Mouse (Mus musculus) kidney, postnatal 0 days (tissue): ENCODE data around the gene Ankmy1. TPM values are rescaled to one million over a fixed set of nuclear protein-coding genes. Genes with fewer than 3 reads are reported as not detected.

Experiments used
- ATAC-seq: fragments of 200-750 bp; cut with Nextera tagmentation; replicated peaks from 2 replicates; pipeline ENCODE4 v1.8.0; 2017; ENCODE audit warnings: low read depth, moderate number of reproducible peaks, moderate TSS enrichment, moderate library complexity; ENCODE audit not compliant: low FRiP score
- DNase-seq: peaks from one replicate; pipeline ENCODE4 v3.0.0-alpha.2; 2016; ENCODE audit warnings: low spot score
- H3K27ac ChIP-seq: fragments of 300-500 bp; sonication (generic); 2 replicates; pipeline ENCODE4 v1.5.1; 2014; ENCODE audit warnings: mild to moderate bottlenecking
- H3K27me3 ChIP-seq: fragments of 300-500 bp; sonication (generic); 2 replicates; pipeline ENCODE4 v1.6.1; 2014; ENCODE audit warnings: low read length, mixed read lengths; ENCODE audit not compliant: insufficient read depth
- H3K36me3 ChIP-seq: fragments of 300-500 bp; sonication (generic); 2 replicates; pipeline ENCODE4 v1.6.1; 2014; ENCODE audit warnings: low read length, mixed read lengths; ENCODE audit not compliant: insufficient read depth
- H3K4me1 ChIP-seq: fragments of 300-500 bp; sonication (generic); replicated peaks from 2 replicates; pipeline ENCODE4 v1.6.1; 2014; ENCODE audit warnings: antibody characterized with exemption, low read length, mixed read lengths; ENCODE audit not compliant: insufficient read depth
- H3K4me2 ChIP-seq: fragments of 300-500 bp; sonication (generic); 2 replicates; pipeline ENCODE4 v1.6.1; 2014; ENCODE audit warnings: mild to moderate bottlenecking, low read length, moderate library complexity, mixed read lengths
- H3K4me3 ChIP-seq: fragments of 300-500 bp; sonication (generic); replicated peaks from 2 replicates; pipeline ENCODE4 v1.5.1; 2014; ENCODE audit warnings: low read depth, low read length
- H3K9ac ChIP-seq: fragments of 300-500 bp; sonication (generic); 2 replicates; pipeline ENCODE4 v1.6.1; 2014; ENCODE audit warnings: low read depth, low read length
- H3K9me3 ChIP-seq: fragments of 300-500 bp; sonication (generic); replicated peaks from 2 replicates; pipeline ENCODE4 v1.6.1; 2016; ENCODE audit warnings: low read length, inconsistent platforms, mixed read lengths
- CTCF ChIP-seq: IDR thresholded peaks from 2 replicates; pipeline ENCODE4 v1.5.1; 2016; ENCODE audit warnings: antibody characterized with exemption, low read depth, mild to moderate bottlenecking, moderate library complexity
- WGBS: fragments of 180-500 bp; shearing (Covaris S2); extraction: QIAGEN DNeasy Blood & Tissue Kit; methylation state at CpG from one replicate; pipeline ENCODE4 v1.1.7; 2014; 5-methylcytosine and 5-hydroxymethylcytosine counted together
- polyA plus RNA-seq: library from polyadenylated mRNA; unstranded; fragments of >200 nt; fragmentation: Nextera tagmentation; extraction: Ambion mirVana; gene quantifications from 2 replicates; pipeline ENCODE4 v1.2.1, GENCODE M21; 2015

Ankmy1 gene
- polyA plus RNA-seq, 1 experiment from 2014 or later = 0.14 TPM

GRCm38 (mm10) chr1:92866170-92866569, 36.5 kb downstream of the Ankmy1 start:
- Histone ChIP-seq H3K4me3 (no peak overlapping the region), H3K36me3 (no peaks in the 10 kb centered on the region), H3K27ac (no peak overlapping the region), H3K9ac (no peak overlapping the region), H3K9me3 (no peaks in the 10 kb centered on the region), H3K4me1 (no peaks in the 10 kb centered on the region), H3K27me3 (no peaks in the 10 kb centered on the region), H3K4me2 (no peak overlapping the region)
- DNase-seq (no peak), ATAC-seq (0 out of 2 replicates have a peak, but pooled peaks have one; percentile 11)
- WGBS = 69% methylated on average over 2 of the region's 2 CpGs
- no peak for TF ChIP-seq CTCF

GRCm38 (mm10) chr1:92863268-92863667, 39.4 kb downstream of the Ankmy1 start:
- Histone ChIP-seq H3K9me3 (no peaks in the 10 kb centered on the region), H3K27me3 (no peaks in the 10 kb centered on the region), H3K36me3 (0 out of 2 replicates have a peak, but pooled peaks cover 8% of the 10 kb centered on the region), H3K4me2 (no peak overlapping the region), H3K9ac (no peak overlapping the region), H3K4me3 (no peak overlapping the region), H3K27ac (no peak overlapping the region), H3K4me1 (no peaks in the 10 kb centered on the region)
- DNase-seq = no peak
- ATAC-seq = no peak
- WGBS = 82% methylated on average over 4 of the region's 4 CpGs
- TF ChIP-seq CTCF = no peak

- H3K9ac ChIP-seq = no peak overlapping the region
- 73% methylated on average over 6 of the region's 6 CpGs for WGBS
- H3K36me3 ChIP-seq = 0 out of 2 replicates have a peak, but pooled peaks cover 8% of the 10 kb centered on the region
- H3K27me3 ChIP-seq = no peaks in the 10 kb centered on the region
- TF ChIP-seq CTCF = no peak
- no peak for ATAC-seq
- no peak overlapping the region for H3K4me3 ChIP-seq
- H3K4me1 ChIP-seq = no peaks in the 10 kb centered on the region
- H3K9me3 ChIP-seq = no peaks in the 10 kb centered on the region
- no peak for DNase-seq
- H3K4me2 ChIP-seq = no peak overlapping the region
- no peak overlapping the region for H3K27ac ChIP-seq
Measured at GRCm38 (mm10) chr1:92861503-92861902, 41.2 kb downstream of the Ankmy1 start.

GRCm38 (mm10) chr1:92852450-92852849, 50.3 kb downstream of the Ankmy1 start:
- H3K9me3 ChIP-seq = no peaks in the 10 kb centered on the region
- ATAC-seq (no peak), DNase-seq (no peak)
- no peak overlapping the region for H3K4me3 ChIP-seq
- H3K9ac ChIP-seq = no peak overlapping the region
- peaks cover 5% of the 10 kb centered on the region; the same call in 1 of the 2 replicates for H3K4me1 ChIP-seq
- no peaks in the 10 kb centered on the region for H3K36me3 ChIP-seq
- no peak for TF ChIP-seq CTCF
- no peaks in the 10 kb centered on the region for H3K27me3 ChIP-seq
- WGBS = 91% methylated on average over 2 of the region's 2 CpGs
- H3K27ac ChIP-seq = no peak overlapping the region
- H3K4me2 ChIP-seq = no peak overlapping the region

- no peak for TF ChIP-seq CTCF
- Histone ChIP-seq H3K27ac (no peak overlapping the region), H3K9me3 (no peaks in the 10 kb centered on the region), H3K4me2 (no peak overlapping the region), H3K9ac (no peak overlapping the region), H3K36me3 (no peaks in the 10 kb centered on the region), H3K4me1 (peaks cover 5% of the 10 kb centered on the region; the same call in 1 of the 2 replicates), H3K27me3 (no peaks in the 10 kb centered on the region), H3K4me3 (no peak overlapping the region)
- ATAC-seq = no peak
- DNase-seq = no peak
- WGBS = 42% methylated on average over 13 of the region's 13 CpGs
Measured at GRCm38 (mm10) chr1:92849938-92850574, 52.6 kb downstream of the Ankmy1 start.

- no peak overlapping the region for H3K27ac ChIP-seq
- ATAC-seq (no peak), DNase-seq (no peak)
- H3K27me3 ChIP-seq = no peaks in the 10 kb centered on the region
- H3K4me1 ChIP-seq = peaks cover 5% of the 10 kb centered on the region; the same call in 1 of the 2 replicates
- TF ChIP-seq CTCF = no peak
- H3K4me2 ChIP-seq = no peak overlapping the region
- no peak overlapping the region for H3K9ac ChIP-seq
- no peak overlapping the region for H3K4me3 ChIP-seq
- 66% methylated on average over 2 of the region's 2 CpGs for WGBS
- no peaks in the 10 kb centered on the region for H3K36me3 ChIP-seq
- H3K9me3 ChIP-seq = no peaks in the 10 kb centered on the region
Measured at GRCm38 (mm10) chr1:92849491-92849890, 53.2 kb downstream of the Ankmy1 start.
